Mouse (Mus musculus): ENCODE results near the gene Mllt10. TPM values are rescaled to one million over a fixed set of nuclear protein-coding genes. Genes with fewer than 3 reads are reported as not detected.

Mllt10 gene
- polyA plus RNA-seq, 1 experiment = 12.5 TPM

DNA sequence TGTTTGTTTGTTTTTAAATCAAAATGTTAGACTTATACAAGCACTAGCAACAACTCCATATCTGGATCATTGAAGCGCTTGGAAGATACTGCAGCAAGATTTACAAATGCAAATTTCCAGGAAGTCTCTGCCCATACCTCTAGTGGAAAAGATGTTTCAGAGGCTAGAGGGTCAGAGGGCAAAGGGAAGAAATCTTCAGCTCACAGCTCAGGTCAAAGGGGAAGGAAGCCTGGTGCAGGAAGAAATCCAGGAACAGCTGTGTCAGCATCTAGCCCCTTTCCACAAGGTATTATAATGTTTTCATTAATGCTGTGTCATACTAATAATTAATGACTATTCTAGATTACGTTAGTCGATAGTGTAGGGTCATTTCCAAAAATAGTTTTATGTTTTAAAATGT is 104.4 kb downstream of the Mllt10 start:
- H3K79me2 ChIP-seq (ENCODE audit: control insufficient read depth, insufficient read depth) = peaks cover 5% of the 10 kb centered on the region
- no peaks in the 10 kb centered on the region for H3K27me3 ChIP-seq (ENCODE audit: control insufficient read depth, insufficient read depth, insufficient read length)
- TF ChIP-seq CEBPB (IDR thresholded peaks at IDR 0.05; ENCODE audit: insufficient read depth, poor library complexity, severe bottlenecking) (no peak), MAX (IDR thresholded peaks at IDR 0.05; ENCODE audit: low read depth) (no peak)
- H3K4me2 ChIP-seq (ENCODE audit: low read depth) = no peak overlapping the region
- H3K4me3 ChIP-seq = no peak overlapping the region
- peaks cover 31% of the 10 kb centered on the region for H3K36me3 ChIP-seq (ENCODE audit: control insufficient read depth, insufficient read depth)
- H3ac ChIP-seq (ENCODE audit: control insufficient read depth, insufficient read length) = no peak overlapping the region

GRCm38 (mm10) chr2:18160992-18161391 is 106.0 kb downstream of the Mllt10 start:
- no peak overlapping the region for H3K4me2 ChIP-seq (ENCODE audit: low read depth)
- no peak overlapping the region for H3ac ChIP-seq (ENCODE audit: control insufficient read depth, insufficient read length)
- H3K79me2 ChIP-seq (ENCODE audit: control insufficient read depth, insufficient read depth) = peaks cover 5% of the 10 kb centered on the region
- H3K27me3 ChIP-seq (ENCODE audit: control insufficient read depth, insufficient read depth, insufficient read length) = no peaks in the 10 kb centered on the region
- H3K36me3 ChIP-seq (ENCODE audit: control insufficient read depth, insufficient read depth) = peaks cover 27% of the 10 kb centered on the region
- TF ChIP-seq MYOG (IDR thresholded peaks at IDR 0.05; ENCODE audit: control insufficient read depth in 1 of 3, insufficient read depth in 1 of 3, insufficient read length in 2 of 3, low read depth in 2 of 3) (no peak), POLR2AphosphoS2 (IDR thresholded peaks at IDR 0.05; ENCODE audit: insufficient read length, low read depth) (no peak), USF1 (IDR thresholded peaks at IDR 0.05; ENCODE audit: low read depth) (no peak), TCF12 (IDR thresholded peaks at IDR 0.05; ENCODE audit: insufficient read depth, poor library complexity, severe bottlenecking) (no peak), POLR2A (IDR thresholded peaks at IDR 0.05; ENCODE audit: insufficient read length, low read depth) (no peak), TCF3 (IDR thresholded peaks at IDR 0.05; ENCODE audit: insufficient read length, low read depth) (no peak), MYOD1 (IDR thresholded peaks at IDR 0.05; ENCODE audit: control insufficient read depth in 1 of 3, insufficient read length in 2 of 3, low read depth in 2 of 3) (no peak), MAX (IDR thresholded peaks at IDR 0.05; ENCODE audit: low read depth) (no peak), E2F4 (IDR thresholded peaks at IDR 0.05; ENCODE audit: insufficient read depth) (no peak), CEBPB (IDR thresholded peaks at IDR 0.05; ENCODE audit: insufficient read depth, poor library complexity, severe bottlenecking) (no peak), REST (IDR thresholded peaks at IDR 0.05; ENCODE audit: insufficient read depth, insufficient read length) (no peak), SRF (IDR thresholded peaks at IDR 0.05; ENCODE audit: control insufficient read depth, insufficient read length, low read depth) (no peak)
- no peak overlapping the region for H3K4me3 ChIP-seq

DNA sequence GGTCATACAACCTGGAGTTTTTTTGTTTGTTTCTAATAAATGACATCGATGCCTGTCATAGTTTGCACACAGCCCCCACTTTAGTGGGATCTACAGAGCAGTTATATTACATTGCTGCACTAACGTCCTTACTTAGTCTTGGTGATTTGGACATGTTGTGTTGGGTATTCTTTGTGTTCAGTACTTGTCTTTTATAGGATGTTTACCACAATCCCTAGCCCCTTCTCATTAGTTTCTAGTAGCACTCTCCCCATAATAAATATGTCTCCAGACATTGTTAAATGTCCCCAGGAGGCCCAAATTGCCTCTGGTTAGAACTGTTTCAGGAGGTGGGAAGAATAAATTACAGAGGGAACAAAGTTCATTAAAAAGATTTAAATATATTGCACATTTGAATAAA is 110.5 kb downstream of the Mllt10 start:
- H3K4me3 ChIP-seq = no peak overlapping the region
- H3K79me2 ChIP-seq (ENCODE audit: control insufficient read depth, insufficient read depth) = no peaks in the 10 kb centered on the region
- no peak for TF ChIP-seq E2F4 (IDR thresholded peaks at IDR 0.05; ENCODE audit: insufficient read depth)
- no peak for TF ChIP-seq CEBPB (IDR thresholded peaks at IDR 0.05; ENCODE audit: insufficient read depth, poor library complexity, severe bottlenecking)
- H3K27me3 ChIP-seq (ENCODE audit: control insufficient read depth, insufficient read depth, insufficient read length) = no peaks in the 10 kb centered on the region
- H3K4me2 ChIP-seq (ENCODE audit: low read depth) = no peak overlapping the region
- no peak overlapping the region for H3ac ChIP-seq (ENCODE audit: control insufficient read depth, insufficient read length)
- peaks cover 32% of the 10 kb centered on the region for H3K36me3 ChIP-seq (ENCODE audit: control insufficient read depth, insufficient read depth)

DNA sequence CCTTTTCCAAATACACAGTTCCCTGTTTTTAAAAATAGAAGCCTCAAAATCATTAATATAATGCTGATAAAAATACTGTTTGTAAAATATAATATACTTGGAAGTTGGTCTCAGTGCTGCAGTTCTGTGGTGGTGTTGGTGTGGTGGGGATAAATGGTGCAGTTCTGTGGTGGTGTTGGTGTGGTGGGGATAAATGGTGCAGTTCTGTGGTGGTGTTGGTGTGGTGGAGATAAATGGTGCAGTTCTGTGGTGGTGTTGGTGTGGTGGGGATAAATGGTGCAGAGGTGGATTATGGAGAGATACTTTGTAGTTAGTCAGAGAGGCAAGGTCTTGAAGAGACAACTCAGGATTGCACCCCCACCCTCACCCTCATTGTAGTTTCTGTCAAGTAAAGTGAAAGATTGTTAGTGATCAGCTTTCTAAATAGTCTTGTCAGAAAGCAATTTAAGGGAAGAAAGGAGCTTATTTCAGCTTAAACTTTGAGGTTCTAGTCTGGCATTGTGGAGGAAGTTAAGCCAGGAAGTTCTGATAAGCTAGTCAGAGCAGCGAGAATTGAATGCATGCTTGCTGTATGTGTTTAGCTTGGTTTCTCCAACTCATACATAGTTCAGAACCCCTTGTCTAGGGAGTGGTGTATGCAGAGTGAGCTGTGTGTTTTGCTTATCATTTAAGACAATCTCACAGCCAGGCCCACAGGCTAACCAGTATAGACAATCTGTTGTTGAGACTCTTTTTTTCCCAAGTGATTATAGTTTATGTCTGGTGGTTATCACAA is 114.3 kb downstream of the Mllt10 start:
- H3ac ChIP-seq (ENCODE audit: control insufficient read depth, insufficient read length) = no peak overlapping the region
- TF ChIP-seq REST (IDR thresholded peaks at IDR 0.05; ENCODE audit: insufficient read depth, insufficient read length) (no peak), E2F4 (IDR thresholded peaks at IDR 0.05; ENCODE audit: insufficient read depth) (no peak), POLR2A (IDR thresholded peaks at IDR 0.05; ENCODE audit: insufficient read length, low read depth) (no peak), CEBPB (IDR thresholded peaks at IDR 0.05; ENCODE audit: insufficient read depth, poor library complexity, severe bottlenecking) (no peak), MYOD1 (IDR thresholded peaks at IDR 0.05; ENCODE audit: control insufficient read depth in 1 of 3, insufficient read length in 2 of 3, low read depth in 2 of 3) (no peak), USF1 (IDR thresholded peaks at IDR 0.05; ENCODE audit: low read depth) (no peak), MAX (IDR thresholded peaks at IDR 0.05; ENCODE audit: low read depth) (no peak), TCF12 (IDR thresholded peaks at IDR 0.05; ENCODE audit: insufficient read depth, poor library complexity, severe bottlenecking) (no peak), POLR2AphosphoS2 (IDR thresholded peaks at IDR 0.05; ENCODE audit: insufficient read length, low read depth) (no peak), SRF (IDR thresholded peaks at IDR 0.05; ENCODE audit: control insufficient read depth, insufficient read length, low read depth) (no peak), TCF3 (IDR thresholded peaks at IDR 0.05; ENCODE audit: insufficient read length, low read depth) (no peak), MYOG (IDR thresholded peaks at IDR 0.05; ENCODE audit: control insufficient read depth in 1 of 3, insufficient read depth in 1 of 3, insufficient read length in 2 of 3, low read depth in 2 of 3) (no peak)
- no peaks in the 10 kb centered on the region for H3K79me2 ChIP-seq (ENCODE audit: control insufficient read depth, insufficient read depth)
- H3K4me2 ChIP-seq (ENCODE audit: low read depth) = no peak overlapping the region
- no peak overlapping the region for H3K4me3 ChIP-seq
- H3K36me3 ChIP-seq (ENCODE audit: control insufficient read depth, insufficient read depth) = peaks cover 15% of the 10 kb centered on the region
- H3K27me3 ChIP-seq (ENCODE audit: control insufficient read depth, insufficient read depth, insufficient read length) = no peaks in the 10 kb centered on the region

GRCm38 (mm10) chr2:18175234-18175633 is 120.2 kb downstream of the Mllt10 start:
- no peak overlapping the region for H3K4me3 ChIP-seq
- H3K36me3 ChIP-seq (ENCODE audit: control insufficient read depth, insufficient read depth) = peaks cover 7% of the 10 kb centered on the region
- TF ChIP-seq POLR2A (IDR thresholded peaks at IDR 0.05; ENCODE audit: insufficient read length, low read depth) = no peak
- no peak for TF ChIP-seq MYOG (IDR thresholded peaks at IDR 0.05; ENCODE audit: control insufficient read depth in 1 of 3, insufficient read depth in 1 of 3, insufficient read length in 2 of 3, low read depth in 2 of 3)
- TF ChIP-seq REST (IDR thresholded peaks at IDR 0.05; ENCODE audit: insufficient read depth, insufficient read length) = no peak
- no peak for TF ChIP-seq CEBPB (IDR thresholded peaks at IDR 0.05; ENCODE audit: insufficient read depth, poor library complexity, severe bottlenecking)
- no peak for TF ChIP-seq USF1 (IDR thresholded peaks at IDR 0.05; ENCODE audit: low read depth)
- no peak for TF ChIP-seq MYOD1 (IDR thresholded peaks at IDR 0.05; ENCODE audit: control insufficient read depth in 1 of 3, insufficient read length in 2 of 3, low read depth in 2 of 3)
- TF ChIP-seq TCF12 (IDR thresholded peaks at IDR 0.05; ENCODE audit: insufficient read depth, poor library complexity, severe bottlenecking) = no peak
- TF ChIP-seq POLR2AphosphoS2 (IDR thresholded peaks at IDR 0.05; ENCODE audit: insufficient read length, low read depth) = no peak
- TF ChIP-seq E2F4 (IDR thresholded peaks at IDR 0.05; ENCODE audit: insufficient read depth) = no peak
- no peak overlapping the region for H3K4me2 ChIP-seq (ENCODE audit: low read depth)
- H3K27me3 ChIP-seq (ENCODE audit: control insufficient read depth, insufficient read depth, insufficient read length) = no peaks in the 10 kb centered on the region
- H3ac ChIP-seq (ENCODE audit: control insufficient read depth, insufficient read length) = no peak overlapping the region
- H3K79me2 ChIP-seq (ENCODE audit: control insufficient read depth, insufficient read depth) = no peaks in the 10 kb centered on the region

All from myocyte (in vitro differentiated cells).